Mouse (Mus musculus): Measurements from ENCODE around the gene Snd1.

DNA sequence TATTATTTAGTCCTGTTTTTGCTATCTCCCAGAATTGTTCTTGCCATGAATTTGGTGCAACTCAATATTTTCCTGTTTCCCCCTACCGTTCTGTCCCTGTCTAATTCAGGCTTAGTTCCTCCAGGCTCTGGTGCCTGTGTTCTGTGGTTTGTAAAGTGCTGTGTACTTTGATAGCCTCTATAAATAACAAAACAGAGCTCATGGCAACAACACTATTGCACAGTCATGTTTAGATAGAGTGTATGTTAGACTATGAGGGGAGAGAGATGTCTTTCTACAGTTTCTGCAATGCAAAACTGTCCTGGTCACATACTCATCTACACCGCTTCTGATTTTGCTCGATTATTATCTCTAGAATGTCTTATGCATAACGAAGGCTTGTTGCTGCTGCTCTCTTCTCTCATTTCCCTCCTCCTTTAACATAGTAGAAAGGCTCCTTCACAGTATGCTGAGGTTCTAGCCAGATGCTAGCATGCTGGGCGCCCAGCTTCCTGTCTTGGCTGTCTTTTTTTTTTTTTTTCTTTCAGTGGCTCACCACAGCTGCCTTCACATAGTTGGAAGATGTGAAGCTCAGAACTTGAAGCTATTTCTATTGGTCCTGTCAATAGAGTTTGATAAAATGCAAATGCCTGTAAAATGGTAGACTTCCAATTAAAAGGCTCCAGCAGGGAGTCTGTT lies 113.7 kb downstream of the Snd1 start:
- TF ChIP-seq CTCF (IDR thresholded peaks at IDR 0.05; ENCODE audit: low read depth) (no peak), EP300 (IDR thresholded peaks at IDR 0.05; ENCODE audit: low read depth) (no peak)
